Mouse (Mus musculus): ENCODE data around the gene Ppp1r15a. TPM values are rescaled to one million over a fixed set of nuclear protein-coding genes. Genes with fewer than 3 reads are reported as not detected.
A peak's percentile ranks its signal among the peaks of the same experiment; 100 is the strongest.

The Ppp1r15a gene
- polyA plus RNA-seq (2015; fragmentation: Nextera tagmentation; extraction: Ambion mirVana): 27.5 and 29.6 TPM in 2 replicates

DNA sequence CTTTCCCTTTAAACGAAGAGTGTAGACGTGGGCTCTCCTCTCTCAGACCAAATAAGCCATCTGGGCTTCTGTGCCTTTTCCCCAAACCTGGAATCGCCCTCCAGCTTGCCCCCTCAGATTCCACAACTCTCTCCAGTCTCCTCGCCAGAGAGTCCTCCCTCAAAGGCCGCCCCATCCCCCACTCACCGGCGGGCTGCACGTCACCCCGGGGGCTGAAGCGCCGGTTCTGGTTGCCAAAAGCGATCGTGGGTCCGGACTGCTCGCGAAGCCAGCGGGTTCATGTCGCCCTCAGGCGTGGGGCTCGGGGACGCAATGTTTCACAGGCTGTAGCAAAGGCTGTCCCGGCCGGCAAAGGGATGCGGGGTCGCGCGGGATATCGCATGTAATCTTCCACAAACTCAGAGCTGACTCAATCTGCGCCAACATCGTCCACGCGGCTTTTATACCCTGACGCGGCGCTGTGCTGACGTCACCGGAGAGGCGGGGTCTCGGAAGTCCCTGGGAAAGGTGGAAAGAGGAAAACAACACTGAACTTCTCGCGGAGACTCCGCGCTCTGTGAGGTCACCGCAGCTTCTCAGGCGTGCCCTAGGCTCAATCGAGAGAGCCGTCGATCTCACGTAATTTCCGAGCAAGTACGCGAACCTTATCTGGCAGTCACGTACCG is at the start of gene Ppp1r15a, which contains the start of gene Plekha4:
TSS of gene Ppp1r15a (minus strand) at position 460 of the 665 bp plus-strand sequence.
TSS of gene Plekha4 (plus strand) at position 522 of the 665 bp plus-strand sequence.
- WGBS: under 1% methylated on average over 54 of the region's 54 CpGs
- Histone ChIP-seq H3K27ac (replicated peaks) (peak within 1 kb of the TSS; percentile 95), H3K27me3 (no peaks in the 10 kb centered on the region), H3K36me3 (peaks cover 7% of the 10 kb centered on the region; the same call in 1 of the 2 replicates), H3K4me1 (peaks cover 45% of the 10 kb centered on the region), H3K4me3 (replicated peaks) (peak within 1 kb of the TSS; percentile 89), H3K4me2 (replicated peaks) (peak within 1 kb of the TSS; percentile 74), H3K9ac (peak within 1 kb of the TSS; percentile 92), H3K9me3 (replicated peaks) (no peaks in the 10 kb centered on the region)
- peak; percentile 79 for ATAC-seq (ENCODE audit: insufficient number of reproducible peaks, low FRiP score, low TSS enrichment, low read depth)

GRCm38 (mm10) chr7:45574472-45575379 is 48.7 kb upstream of the Ppp1r15a start:
- H3K4me3 ChIP-seq (replicated peaks): no peak overlapping the region
- peaks cover 20% of the 10 kb centered on the region for H3K4me1 ChIP-seq
- no peak overlapping the region for H3K9ac ChIP-seq
- no peaks in the 10 kb centered on the region for H3K9me3 ChIP-seq (replicated peaks)
- ATAC-seq (ENCODE audit: insufficient number of reproducible peaks, low FRiP score, low TSS enrichment, low read depth): no peak
- 81% methylated on average over 15 of the region's 15 CpGs for WGBS
- no peaks in the 10 kb centered on the region for H3K27me3 ChIP-seq
- H3K36me3 ChIP-seq: peaks cover 32% of the 10 kb centered on the region
- H3K27ac ChIP-seq (replicated peaks): no peak overlapping the region
- H3K4me2 ChIP-seq (replicated peaks): no peak overlapping the region

GRCm38 (mm10) chr7:45573954-45574353 is 47.9 kb upstream of the Ppp1r15a start:
- Histone ChIP-seq H3K36me3 (peaks cover 32% of the 10 kb centered on the region), H3K4me2 (replicated peaks) (no peak overlapping the region), H3K4me3 (replicated peaks) (no peak overlapping the region), H3K27ac (replicated peaks) (no peak overlapping the region), H3K27me3 (no peaks in the 10 kb centered on the region), H3K4me1 (peaks cover 21% of the 10 kb centered on the region), H3K9me3 (replicated peaks) (no peaks in the 10 kb centered on the region), H3K9ac (no peak overlapping the region)
- ATAC-seq (ENCODE audit: insufficient number of reproducible peaks, low FRiP score, low TSS enrichment, low read depth): no peak
- 66% methylated on average over 8 of the region's 8 CpGs for WGBS

DNA sequence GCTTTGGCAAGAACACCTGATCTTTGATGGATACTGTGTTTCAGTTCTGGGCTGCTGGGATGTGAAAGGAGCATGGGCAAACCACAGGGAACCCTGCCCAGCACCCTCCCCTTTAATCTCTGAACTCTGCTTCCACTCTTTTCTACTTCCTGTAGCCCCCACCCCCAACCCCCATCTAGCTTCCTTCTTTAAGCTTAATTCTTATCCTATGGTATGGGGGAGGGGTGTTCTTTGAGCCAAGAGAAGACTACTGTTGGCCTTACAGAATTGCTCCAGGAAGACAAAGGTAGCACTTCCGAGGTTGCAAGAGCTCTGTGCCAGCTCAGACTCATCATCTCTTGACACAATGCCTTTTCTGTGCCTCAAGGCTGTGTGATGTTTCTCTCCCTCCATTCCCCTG is 45.9 kb upstream of the Ppp1r15a start:
- Histone ChIP-seq H3K36me3 (peaks cover 15% of the 10 kb centered on the region), H3K4me1 (peaks cover 36% of the 10 kb centered on the region), H3K9ac (no peak overlapping the region), H3K4me2 (replicated peaks) (0 out of 2 replicates have a peak overlapping the region, but pooled peaks have one; percentile 67), H3K9me3 (replicated peaks) (no peaks in the 10 kb centered on the region), H3K27me3 (no peaks in the 10 kb centered on the region), H3K27ac (replicated peaks) (no peak overlapping the region), H3K4me3 (replicated peaks) (no peak overlapping the region)
- ATAC-seq (ENCODE audit: insufficient number of reproducible peaks, low FRiP score, low TSS enrichment, low read depth): no peak
- WGBS: 35% methylated on average over 1 of the region's 1 CpGs

DNA sequence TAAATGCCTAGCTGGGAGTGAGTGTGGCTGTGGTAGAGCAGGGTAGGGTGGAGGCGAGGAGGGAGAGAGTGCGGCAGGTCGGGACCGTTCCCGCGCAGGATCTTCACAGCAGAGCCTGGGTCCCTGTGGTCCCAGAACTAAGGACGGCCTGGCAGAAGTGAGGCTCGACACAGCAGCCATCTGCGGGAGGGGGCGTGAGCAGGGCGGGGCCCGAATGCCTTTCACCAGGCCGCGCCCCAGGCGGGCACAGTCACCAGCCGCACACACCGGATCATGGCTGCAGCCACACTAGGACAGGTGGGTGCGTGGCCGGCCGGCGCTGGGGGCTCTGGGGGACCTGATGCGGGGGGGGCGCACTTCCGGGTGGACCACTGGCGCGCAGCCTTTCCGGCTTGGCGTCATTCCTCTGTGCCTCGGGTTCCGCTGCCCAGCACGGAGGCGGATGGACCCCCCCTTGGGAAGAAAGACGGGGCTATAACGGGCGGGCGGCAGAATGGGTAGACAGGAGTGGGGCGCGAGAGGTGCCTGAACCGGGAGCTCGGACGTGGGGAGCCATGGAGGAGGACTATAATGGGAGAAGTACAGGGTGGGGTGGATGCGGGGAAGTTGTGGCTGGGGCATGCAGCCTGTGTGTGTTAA is 44.2 kb upstream of the Ppp1r15a start, which contains the start of gene Bcat2:
TSS of gene Bcat2 (plus strand) at position 51 of the 639 bp plus-strand sequence.
- Histone ChIP-seq H3K27ac (replicated peaks) (peak within 1 kb of the TSS; percentile 90), H3K9ac (peak within 1 kb of the TSS; percentile 70), H3K4me2 (replicated peaks) (peak within 1 kb of the TSS; percentile 67), H3K4me3 (replicated peaks) (peak within 1 kb of the TSS; percentile 74), H3K27me3 (no peaks in the 10 kb centered on the region), H3K9me3 (replicated peaks) (no peaks in the 10 kb centered on the region), H3K4me1 (peaks cover 36% of the 10 kb centered on the region), H3K36me3 (no peaks in the 10 kb centered on the region)
- peak; percentile 66 for ATAC-seq (ENCODE audit: insufficient number of reproducible peaks, low FRiP score, low TSS enrichment, low read depth)
- WGBS: under 1% methylated on average over 42 of the region's 42 CpGs

- peak overlapping the region; percentile 90 for H3K27ac ChIP-seq (replicated peaks)
- H3K27me3 ChIP-seq: no peaks in the 10 kb centered on the region
- peak overlapping the region; percentile 73 for H3K4me2 ChIP-seq (replicated peaks)
- WGBS: 75% methylated on average over 10 of the region's 10 CpGs
- no peaks in the 10 kb centered on the region for H3K36me3 ChIP-seq
- no peak overlapping the region for H3K9ac ChIP-seq
- peaks cover 36% of the 10 kb centered on the region for H3K4me1 ChIP-seq
- peak overlapping the region; percentile 47 for H3K4me3 ChIP-seq (replicated peaks)
- H3K9me3 ChIP-seq (replicated peaks): no peaks in the 10 kb centered on the region
- no peak for ATAC-seq (ENCODE audit: insufficient number of reproducible peaks, low FRiP score, low TSS enrichment, low read depth)
These were observed 42.8 kb upstream of the Ppp1r15a start for GRCm38 (mm10) chr7:45568601-45569473.

DNA sequence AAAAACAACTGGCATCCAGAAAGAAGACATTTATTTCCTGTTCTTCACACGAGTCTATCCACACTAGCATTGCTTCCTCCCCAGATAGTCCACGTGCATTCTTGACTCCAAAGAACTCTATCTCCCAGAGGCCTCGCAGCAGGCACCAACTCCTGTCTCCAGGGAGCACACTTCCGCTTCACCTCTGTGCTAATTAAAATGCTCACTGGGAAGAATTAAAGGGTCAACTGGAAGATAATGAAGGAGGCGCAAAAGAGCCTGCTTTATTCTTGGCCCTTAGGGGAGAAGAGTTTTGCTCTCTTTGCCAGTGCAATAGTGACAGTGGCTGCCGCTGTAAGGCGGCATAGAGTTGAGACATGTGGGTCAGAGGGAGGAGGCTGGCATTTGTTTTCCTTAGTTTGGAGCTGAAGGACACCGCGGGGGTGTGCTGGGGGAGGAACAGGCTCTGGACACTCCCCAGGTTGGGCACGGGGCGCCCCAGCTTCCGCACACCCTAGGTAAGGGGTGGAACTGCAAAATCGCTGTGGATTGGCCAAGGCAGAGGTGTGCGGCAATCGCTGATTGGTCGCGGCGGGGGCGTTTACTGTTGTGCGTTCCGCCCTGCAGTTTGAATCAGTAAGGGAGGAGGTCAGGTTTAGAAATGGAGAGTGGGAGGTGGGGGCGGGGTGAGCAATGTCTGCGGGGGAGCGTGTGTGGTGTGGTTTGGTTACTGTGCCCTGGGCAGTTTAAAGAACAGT is 41.9 kb upstream of the Ppp1r15a start:
- Histone ChIP-seq H3K4me3 (replicated peaks) (peak overlapping the region; percentile 47), H3K36me3 (no peaks in the 10 kb centered on the region), H3K9ac (peak overlapping the region; percentile 15), H3K4me1 (peaks cover 36% of the 10 kb centered on the region), H3K27ac (replicated peaks) (peak overlapping the region; percentile 90), H3K4me2 (replicated peaks) (peak overlapping the region; percentile 73), H3K9me3 (replicated peaks) (no peaks in the 10 kb centered on the region), H3K27me3 (no peaks in the 10 kb centered on the region)
- under 1% methylated on average over 24 of the region's 24 CpGs for WGBS
- ATAC-seq (ENCODE audit: insufficient number of reproducible peaks, low FRiP score, low TSS enrichment, low read depth): peak; percentile 96

DNA sequence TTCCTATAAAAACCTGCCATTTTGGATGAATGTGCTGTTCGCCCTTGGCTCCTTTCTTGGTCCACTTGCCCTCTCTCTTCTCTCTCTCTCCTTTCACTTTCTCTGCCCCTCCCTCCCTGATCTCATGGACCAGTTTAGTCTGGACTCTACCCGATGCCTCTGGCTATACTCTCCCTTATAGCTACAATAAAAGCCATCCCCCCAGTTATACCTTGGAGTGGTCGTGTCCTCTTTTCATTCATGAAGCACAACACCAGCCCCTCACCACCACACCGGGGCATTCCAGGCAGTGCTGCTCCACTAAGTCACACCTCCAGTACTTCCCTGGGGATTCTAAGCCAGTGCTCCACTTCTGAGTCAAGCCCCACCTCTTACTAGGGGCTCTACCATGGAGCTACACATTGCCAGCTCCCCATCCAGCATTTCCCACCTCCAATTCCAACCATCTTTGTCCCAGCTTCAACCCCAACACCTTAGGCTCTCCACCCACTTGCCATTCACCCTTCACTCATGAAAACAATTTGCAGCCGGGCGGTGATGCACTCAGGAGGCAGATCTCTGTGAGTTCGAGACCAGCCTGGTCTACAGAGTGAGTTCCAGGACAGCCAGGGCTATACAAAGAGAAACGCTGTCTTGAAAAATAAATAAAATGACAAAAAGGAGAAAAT is 41.2 kb upstream of the Ppp1r15a start:
- ATAC-seq (ENCODE audit: insufficient number of reproducible peaks, low FRiP score, low TSS enrichment, low read depth): no peak
- Histone ChIP-seq H3K9me3 (replicated peaks) (no peaks in the 10 kb centered on the region), H3K4me3 (replicated peaks) (no peak overlapping the region), H3K27me3 (no peaks in the 10 kb centered on the region), H3K4me1 (peaks cover 38% of the 10 kb centered on the region), H3K36me3 (no peaks in the 10 kb centered on the region), H3K9ac (no peak overlapping the region), H3K4me2 (replicated peaks) (peak overlapping the region; percentile 73), H3K27ac (replicated peaks) (peak overlapping the region; percentile 90; the same call in 1 of the 2 replicates)
- WGBS: 67% methylated on average over 8 of the region's 8 CpGs

DNA sequence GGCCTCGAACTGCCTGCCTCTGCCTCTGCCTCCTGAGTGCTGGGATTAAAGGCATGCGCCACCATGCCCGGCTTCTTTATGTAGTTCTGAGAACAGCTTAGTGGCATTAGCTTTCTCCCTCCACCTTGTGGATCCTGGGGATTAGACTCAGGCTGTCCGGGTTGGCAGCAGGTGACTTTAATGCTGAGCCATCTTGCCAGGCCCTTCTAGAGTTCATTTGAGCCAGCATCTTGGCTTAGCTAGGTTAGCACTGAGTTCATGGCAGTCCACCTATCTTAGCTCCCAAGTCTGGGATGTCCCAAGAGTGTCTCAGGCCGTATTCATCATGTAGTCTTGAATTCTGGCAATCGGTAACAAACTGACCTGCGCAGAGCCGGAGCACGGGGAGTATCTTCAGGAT is 39.4 kb upstream of the Ppp1r15a start:
- no peaks in the 10 kb centered on the region for H3K36me3 ChIP-seq
- 86% methylated on average over 9 of the region's 9 CpGs for WGBS
- no peaks in the 10 kb centered on the region for H3K27me3 ChIP-seq
- no peak for ATAC-seq (ENCODE audit: insufficient number of reproducible peaks, low FRiP score, low TSS enrichment, low read depth)
- H3K4me3 ChIP-seq (replicated peaks): no peak overlapping the region
- H3K4me1 ChIP-seq: peaks cover 35% of the 10 kb centered on the region
- H3K9me3 ChIP-seq (replicated peaks): no peaks in the 10 kb centered on the region
- no peak overlapping the region for H3K4me2 ChIP-seq (replicated peaks)
- no peak overlapping the region for H3K9ac ChIP-seq
- H3K27ac ChIP-seq (replicated peaks): no peak overlapping the region
